Mouse (Mus musculus): ENCODE data around the gene Chek1.

DNA sequence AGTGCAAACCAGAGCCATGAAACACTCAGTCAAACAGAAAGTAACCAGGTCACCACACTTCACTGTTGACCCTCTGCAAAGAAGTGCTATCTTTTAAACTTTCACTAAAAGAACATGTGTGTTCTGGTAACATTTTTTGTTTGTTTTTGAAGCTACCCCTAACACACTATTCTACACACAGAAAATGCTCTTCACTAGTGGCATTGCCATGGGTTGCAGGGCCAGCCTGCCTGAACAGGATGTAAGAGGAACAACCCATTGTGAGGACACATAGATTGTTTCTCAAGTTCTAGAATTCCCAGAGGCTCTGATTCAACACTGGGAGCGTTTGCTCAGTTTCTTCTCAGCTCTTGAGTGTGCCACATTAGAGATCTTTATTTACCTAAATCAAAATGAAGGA, 33.9 kb downstream of the Chek1 start, which contains the start of gene Acrv1:
- TF ChIP-seq CTCF (IDR thresholded peaks at IDR 0.05; ENCODE audit: low read depth, low read length) = no peak
- TF ChIP-seq POLR2A (IDR thresholded peaks at IDR 0.05; ENCODE audit: borderline replicate concordance, low read depth, low read length) = no peak

All from bone marrow macrophage, adult 2 months (primary cell).